Mouse (Mus musculus): ENCODE data around the gene Disp3.

Disp3 gene

GRCm38 (mm10) chr4:148287476-148288054 is at the start of gene Disp3:
Gene Disp3, minus strand, starts transcription at chr4:148287965.
- DNase-seq (ENCODE audit: low spot score): no peak

- DNase-seq (ENCODE audit: low spot score): no peak
Observed at GRCm38 (mm10) chr4:148330269-148330668, 42.5 kb upstream of the Disp3 start.

- peak; percentile 12 for DNase-seq (ENCODE audit: low spot score)
Observed at GRCm38 (mm10) chr4:148329431-148329830, 41.7 kb upstream of the Disp3 start.

GRCm38 (mm10) chr4:148328237-148328636 is 40.5 kb upstream of the Disp3 start:
- peak; percentile 33 for DNase-seq (ENCODE audit: low spot score)

GRCm38 (mm10) chr4:148327266-148327997 is 39.7 kb upstream of the Disp3 start:
- peak; percentile 66 for DNase-seq (ENCODE audit: low spot score)

GRCm38 (mm10) chr4:148326791-148327190 is 39.0 kb upstream of the Disp3 start:
- DNase-seq (ENCODE audit: low spot score): peak; percentile 11

GRCm38 (mm10) chr4:148325951-148326350 is 38.2 kb upstream of the Disp3 start:
- DNase-seq (ENCODE audit: low spot score): no peak

- no peak for DNase-seq (ENCODE audit: low spot score)
Observed at GRCm38 (mm10) chr4:148325057-148325456, 37.3 kb upstream of the Disp3 start.

- peak; percentile 92 for DNase-seq (ENCODE audit: low spot score)
Observed at GRCm38 (mm10) chr4:148322152-148322551, 34.4 kb upstream of the Disp3 start.

- peak; percentile 70 for DNase-seq (ENCODE audit: low spot score)
Observed at GRCm38 (mm10) chr4:148319366-148319765, 31.6 kb upstream of the Disp3 start.

- peak; percentile 37 for DNase-seq (ENCODE audit: low spot score)
Observed at GRCm38 (mm10) chr4:148315377-148316175, 27.8 kb upstream of the Disp3 start.

- no peak for DNase-seq (ENCODE audit: low spot score)
Observed at GRCm38 (mm10) chr4:148314396-148314795, 26.6 kb upstream of the Disp3 start.

- DNase-seq (ENCODE audit: low spot score): no peak
Observed at GRCm38 (mm10) chr4:148313601-148314000, 25.8 kb upstream of the Disp3 start.

- DNase-seq (ENCODE audit: low spot score): no peak
Observed at GRCm38 (mm10) chr4:148312296-148313116, 24.7 kb upstream of the Disp3 start.

GRCm38 (mm10) chr4:148310845-148311244 is 23.1 kb upstream of the Disp3 start:
- no peak for DNase-seq (ENCODE audit: low spot score)

GRCm38 (mm10) chr4:148310126-148310525 is 22.4 kb upstream of the Disp3 start:
- no peak for DNase-seq (ENCODE audit: low spot score)

- peak; percentile 67 for DNase-seq (ENCODE audit: low spot score)
Observed at GRCm38 (mm10) chr4:148306406-148307083, 18.8 kb upstream of the Disp3 start.

GRCm38 (mm10) chr4:148298720-148299119 is 11.0 kb upstream of the Disp3 start:
- DNase-seq (ENCODE audit: low spot score): no peak

- DNase-seq (ENCODE audit: low spot score): no peak
Observed at GRCm38 (mm10) chr4:148297640-148298039, 9.9 kb upstream of the Disp3 start.

- DNase-seq (ENCODE audit: low spot score): peak; percentile 86
Observed at GRCm38 (mm10) chr4:148293319-148293718, 5.6 kb upstream of the Disp3 start.

GRCm38 (mm10) chr4:148291849-148292248 is 4.1 kb upstream of the Disp3 start:
- DNase-seq (ENCODE audit: low spot score): no peak

Measured in retina, embryonic 14.5 days (tissue).